Mouse (Mus musculus) thymus, postnatal 4 days (tissue): ENCODE measurements at regions not wholly inside any gene's neighbourhood (a gene's known extent, or its start where the extent isn't known, plus 50 kb on each side); places are given as distances from the start of the nearest gene placed in this dataset.
A peak's percentile ranks its signal among the peaks of the same experiment; 100 is the strongest.
"Not testable (repeated sequence)": the region's sequence is repeated elsewhere in the genome, so short reads cannot be mapped to it uniquely, and the experiment has no call there.

Experiments
- DNase-seq: peaks from one replicate; pipeline ENCODE4 v3.0.0; 2021

DNA sequence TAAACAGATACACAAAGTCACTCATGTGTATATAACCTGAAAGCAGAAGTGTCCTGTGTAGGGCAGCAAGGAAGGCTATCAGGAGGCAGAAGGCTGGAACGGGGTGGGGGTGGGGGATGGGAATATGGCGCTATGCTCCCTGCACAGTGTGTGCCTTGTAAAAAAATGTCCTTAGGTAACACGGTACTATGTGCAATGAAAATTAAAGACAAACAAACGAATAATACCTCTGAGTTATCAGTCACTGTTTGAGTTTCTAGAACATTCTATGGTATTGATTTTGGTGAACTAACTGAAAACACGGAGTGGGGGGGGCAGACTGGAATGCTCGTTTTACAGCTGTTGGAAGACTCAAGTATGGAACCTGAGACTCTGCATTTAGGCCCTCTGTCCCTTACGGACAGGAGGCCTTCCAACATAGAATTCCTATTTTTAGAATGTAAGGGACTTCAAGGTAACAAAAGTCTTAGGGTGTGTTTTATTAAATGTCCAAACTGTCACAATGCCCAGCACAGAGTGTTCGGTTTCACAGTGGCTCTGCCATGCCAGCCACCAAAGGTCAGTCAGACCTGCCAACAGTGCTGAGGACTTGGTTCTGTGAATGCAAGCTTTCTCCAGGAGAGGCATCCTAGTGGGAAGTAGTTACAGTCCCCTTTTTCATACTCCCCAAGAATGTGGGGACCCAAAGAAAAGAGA is 240.6 kb downstream of the Ano6 start:
- no peak for DNase-seq

DNA sequence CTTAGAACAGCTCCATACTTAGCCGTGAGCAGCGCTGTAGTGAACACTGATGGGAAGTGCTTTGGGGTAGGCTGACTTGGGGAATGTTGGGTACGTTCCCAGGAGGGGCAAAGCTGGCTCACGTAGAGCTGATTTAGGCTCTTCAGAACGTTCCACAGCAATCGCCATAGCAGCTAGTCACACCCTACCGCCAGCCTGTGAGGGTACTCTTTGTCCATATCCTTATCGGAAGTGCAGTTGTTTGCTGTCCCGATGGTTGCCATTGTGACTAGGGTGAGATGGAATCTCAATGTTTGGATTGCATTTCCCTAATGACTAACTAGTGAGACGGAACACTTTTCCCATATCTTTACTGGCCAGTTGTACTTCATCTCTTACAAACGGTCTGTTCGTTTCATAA is 244.6 kb downstream of the Ano6 start:
- no peak for DNase-seq

DNA sequence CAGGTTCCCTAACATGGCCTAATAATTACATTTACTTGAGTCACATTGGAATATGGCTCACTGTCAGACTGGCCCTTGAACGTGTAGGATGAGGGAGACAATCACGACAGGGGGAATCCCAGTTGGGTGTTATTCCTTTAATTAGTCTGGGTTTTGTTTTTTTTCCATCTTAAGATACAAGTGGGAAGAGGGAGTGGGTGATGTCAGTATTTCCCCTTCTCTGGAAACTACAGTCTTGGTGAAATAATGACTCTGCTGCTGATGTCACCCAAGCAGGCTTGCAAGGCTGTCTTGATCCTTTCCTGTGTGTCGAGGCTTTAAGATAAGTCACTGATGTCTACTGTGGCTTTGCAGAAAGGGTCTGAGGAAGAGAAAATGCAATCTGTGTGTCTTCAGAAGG is 241.8 kb upstream of the Arid2 start:
- no peak for DNase-seq

DNA sequence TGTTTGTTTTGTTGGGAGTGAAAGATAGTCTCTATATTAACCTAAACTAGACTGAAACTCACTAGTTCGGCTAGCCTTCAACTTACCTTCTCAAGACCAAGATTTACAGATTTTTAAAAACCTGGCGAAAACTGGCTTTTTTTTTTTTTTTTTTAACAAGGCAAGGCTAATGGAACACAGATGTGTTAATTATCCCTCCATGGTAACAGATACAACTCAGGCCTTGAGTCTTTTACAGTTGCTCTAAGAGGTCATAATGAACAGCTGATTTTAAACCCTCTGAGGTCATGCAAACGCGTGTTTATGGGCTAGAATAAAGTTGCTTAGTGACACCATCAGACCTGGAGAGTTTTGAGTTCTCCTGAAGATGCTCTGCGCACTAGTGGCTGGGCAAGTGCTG is 240.7 kb upstream of the Arid2 start:
- DNase-seq: no peak

DNA sequence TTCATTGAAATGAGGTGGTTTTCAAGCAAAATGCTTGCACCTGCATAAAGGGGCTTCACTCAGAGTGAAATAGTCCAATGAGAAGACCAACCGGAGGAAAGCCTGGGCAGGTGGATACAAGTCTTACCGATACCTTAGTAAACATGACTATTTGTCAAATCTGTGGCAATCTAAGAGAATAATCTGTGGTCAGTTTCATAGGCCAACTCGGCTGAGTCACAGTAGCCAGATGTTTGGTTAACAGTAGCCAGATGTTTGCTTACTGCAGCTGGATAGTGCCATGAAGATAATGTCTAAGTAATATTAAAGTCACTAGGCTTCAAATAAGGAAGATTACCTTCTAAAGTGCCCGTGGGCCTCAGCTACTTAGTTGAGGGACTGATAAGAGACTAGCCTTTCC is 236.9 kb upstream of the Arid2 start:
- no peak for DNase-seq

DNA sequence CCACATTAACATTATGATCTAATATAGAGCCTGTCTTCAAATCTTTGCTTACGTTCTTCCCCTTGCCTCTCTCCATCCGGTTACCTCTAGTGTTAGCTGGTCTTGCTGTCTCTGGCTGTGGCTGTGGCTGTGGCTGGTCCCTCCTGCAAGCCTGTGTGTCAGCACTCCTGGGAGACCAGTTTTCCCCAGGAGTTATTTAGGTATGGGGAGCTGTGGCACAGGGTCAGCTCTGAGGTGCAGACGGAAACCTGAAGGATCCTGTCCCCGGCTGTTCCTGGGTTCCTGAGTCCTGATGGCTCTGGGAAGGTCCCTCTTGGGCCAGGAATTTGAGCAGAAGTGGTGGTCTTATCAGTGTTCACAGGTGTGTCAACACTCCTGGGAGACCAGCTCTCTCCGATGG is 234.7 kb upstream of the Arid2 start:
- DNase-seq: no peak

DNA sequence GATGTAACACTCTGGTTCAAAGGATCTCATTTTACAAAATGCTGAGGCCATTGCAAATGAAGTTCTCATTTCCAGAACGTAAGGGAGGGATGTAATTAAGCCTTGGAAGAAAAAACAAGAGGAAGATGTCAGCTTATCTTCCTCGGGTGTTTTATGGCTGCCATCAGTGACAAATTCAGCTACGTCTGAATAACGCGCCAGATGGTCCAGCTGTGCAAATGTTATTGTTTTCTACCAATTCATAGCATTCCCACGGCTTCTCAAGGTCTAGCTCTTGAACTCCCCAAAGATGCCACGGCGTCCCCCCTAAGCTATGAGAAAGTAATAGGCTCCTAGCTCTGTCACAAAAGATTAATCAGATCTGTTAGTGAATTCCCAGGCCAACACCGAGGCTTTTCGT is 232.0 kb upstream of the Arid2 start:
- DNase-seq: no peak

DNA sequence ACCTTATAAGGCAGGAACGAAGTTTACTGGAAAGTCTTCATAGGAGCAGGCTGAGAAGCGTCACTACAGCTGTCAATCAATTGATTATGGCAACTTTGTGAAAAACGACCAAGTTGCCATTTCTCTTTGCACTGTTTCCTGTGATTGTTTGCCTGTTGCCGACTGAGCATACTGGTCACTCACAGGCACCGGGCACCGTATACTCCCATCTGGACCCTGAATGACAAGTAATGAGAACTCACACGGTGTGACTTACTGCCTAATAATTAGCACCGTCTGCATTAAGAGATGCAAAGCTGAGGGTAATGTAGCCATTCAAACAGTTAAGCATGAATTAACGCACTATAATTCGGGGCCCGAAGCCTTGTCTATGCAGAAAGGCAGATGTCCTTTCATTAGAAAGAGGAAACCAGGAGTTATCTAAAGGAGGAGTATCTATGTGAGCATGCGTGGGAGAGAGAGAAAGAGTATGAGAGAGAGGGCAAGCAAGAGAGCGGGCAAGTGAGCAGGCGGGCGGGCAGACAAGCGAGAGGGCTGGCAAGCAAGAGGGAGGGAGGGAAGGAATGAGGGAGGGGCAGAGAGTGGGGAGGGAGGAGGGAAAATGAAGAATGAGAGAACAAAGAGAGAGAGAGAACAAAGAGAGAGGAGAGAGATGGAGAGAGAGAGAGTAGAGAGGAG is 231.4 kb upstream of the Arid2 start:
- DNase-seq: no peak

DNA sequence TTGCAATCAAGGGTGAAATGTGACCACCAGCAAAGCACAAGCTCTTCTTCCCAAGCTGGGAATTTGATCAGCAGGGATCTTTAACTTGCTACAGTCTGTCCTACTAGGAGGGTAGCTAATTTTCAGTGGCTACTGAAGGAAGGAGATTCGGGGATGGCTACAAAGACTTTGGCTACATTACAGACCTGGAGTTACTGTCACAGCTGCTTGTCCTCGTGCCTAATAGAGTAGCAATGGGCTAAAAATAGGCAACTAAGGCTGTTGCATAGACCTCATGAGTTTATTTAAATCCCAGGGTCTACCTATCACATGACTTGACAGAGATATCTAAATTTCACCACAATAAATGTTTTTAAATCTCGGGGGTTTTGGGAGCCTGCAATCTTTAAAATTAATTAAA is 227.7 kb upstream of the Arid2 start:
- no peak for DNase-seq

DNA sequence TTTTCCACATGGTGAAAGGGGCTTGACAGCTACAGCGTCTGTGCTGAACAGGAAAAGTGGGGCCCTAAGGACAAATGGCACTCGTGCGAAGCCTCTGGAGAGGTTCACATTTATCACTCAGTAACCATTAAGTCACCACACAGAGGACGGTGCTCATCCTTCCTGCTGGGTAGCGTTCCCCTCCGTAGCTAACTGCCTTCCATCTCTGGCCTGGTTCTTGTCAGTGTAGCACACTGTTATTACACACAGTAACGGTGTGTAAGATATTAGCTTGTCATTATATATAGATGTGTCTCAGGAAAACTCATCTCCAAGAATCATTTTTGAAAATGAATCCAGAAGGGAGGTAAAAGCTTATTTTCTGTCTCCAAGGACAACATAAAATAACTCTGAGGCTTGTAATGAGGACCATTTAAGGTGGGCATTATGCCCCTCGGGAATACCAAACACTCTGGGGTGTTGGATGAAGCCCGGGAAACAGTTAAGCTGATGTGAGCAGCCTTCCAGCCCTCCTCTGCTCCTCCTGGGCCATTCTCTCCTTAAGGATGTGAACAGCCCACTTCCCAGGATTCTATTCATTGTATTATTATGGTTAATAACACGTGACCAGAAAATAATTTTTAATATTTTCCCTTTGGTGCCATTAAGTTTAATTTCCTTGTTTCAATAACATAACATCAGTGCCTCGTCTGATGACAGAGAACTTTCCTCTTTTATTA is 222.7 kb upstream of the Arid2 start:
- no peak for DNase-seq

DNA sequence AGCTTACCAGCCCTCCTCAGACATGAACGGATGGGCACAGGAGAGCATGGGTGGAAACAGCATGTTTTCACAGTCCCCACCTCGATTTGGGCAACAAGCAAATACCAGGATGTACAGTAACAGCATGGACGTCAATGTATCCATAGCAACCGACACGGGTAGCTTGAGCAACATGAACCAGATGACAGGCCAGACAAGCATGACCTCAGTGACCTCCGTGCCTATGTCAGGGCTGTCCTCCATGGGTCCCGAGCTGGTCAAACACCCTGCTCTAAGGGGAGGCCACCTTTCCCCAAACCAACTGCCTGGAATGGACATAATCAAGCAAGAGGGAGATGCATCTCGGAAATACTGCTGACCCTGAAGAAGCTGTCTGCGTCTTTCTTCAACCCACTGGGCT is 211.7 kb upstream of the Arid2 start:
- no peak for DNase-seq

DNA sequence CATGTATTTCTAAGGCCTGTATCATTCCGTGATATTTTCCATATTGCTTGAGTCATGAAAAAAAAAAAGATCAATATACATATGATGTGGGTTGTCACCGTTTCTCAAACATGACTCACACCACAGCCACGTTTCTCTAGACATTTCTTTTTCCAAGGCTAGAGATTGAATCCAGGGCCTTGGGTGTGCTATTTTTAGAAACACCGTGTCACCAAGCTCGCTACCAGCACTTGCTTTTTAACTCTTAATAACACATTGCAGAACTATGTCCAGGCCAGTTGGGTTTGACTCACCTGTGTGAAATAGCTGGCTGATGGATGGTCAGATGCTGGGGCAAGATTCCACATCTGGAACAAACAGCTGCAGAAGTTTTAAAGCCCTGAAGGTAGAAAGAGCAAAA is 209.6 kb upstream of the Arid2 start:
- no peak for DNase-seq

DNA sequence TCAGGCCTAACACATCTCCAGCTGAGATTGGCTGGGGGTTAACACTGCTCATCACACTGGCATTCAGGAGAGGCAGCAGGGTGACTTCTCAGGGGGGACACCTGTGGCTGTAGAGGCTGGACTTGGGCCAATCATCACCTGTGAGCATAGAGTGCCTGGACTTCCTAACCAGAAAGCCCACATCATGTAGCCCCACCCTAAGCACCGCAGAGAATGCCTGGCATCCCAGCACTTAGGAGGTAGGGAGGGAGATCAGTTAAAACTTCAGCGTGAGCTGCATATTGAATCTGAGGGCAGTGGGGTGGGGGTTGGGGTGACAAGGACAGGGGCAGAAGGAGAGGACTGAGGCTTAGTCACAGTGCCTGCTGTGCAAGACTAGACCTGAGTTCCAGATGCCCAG is 208.7 kb upstream of the Arid2 start:
- no peak for DNase-seq

DNA sequence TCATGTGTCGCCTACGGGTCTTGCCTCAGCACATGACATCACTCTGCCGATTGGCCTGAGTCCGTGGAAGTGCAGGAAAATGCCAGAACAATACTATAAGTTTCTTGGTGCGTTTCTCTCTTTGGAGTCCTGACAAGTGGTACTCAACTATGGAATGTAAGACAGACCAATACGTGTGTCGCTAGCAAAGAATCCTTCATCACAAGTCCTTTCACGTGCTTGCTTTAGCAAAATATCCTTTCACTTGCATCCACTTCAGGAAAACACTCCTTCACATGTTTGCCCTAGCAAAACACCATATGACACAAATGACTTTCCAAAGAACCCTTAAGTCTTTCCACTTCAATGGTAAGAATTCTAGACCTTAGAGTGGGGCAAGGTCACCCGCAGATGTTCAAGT is 197.6 kb upstream of the Arid2 start:
- no peak for DNase-seq

DNA sequence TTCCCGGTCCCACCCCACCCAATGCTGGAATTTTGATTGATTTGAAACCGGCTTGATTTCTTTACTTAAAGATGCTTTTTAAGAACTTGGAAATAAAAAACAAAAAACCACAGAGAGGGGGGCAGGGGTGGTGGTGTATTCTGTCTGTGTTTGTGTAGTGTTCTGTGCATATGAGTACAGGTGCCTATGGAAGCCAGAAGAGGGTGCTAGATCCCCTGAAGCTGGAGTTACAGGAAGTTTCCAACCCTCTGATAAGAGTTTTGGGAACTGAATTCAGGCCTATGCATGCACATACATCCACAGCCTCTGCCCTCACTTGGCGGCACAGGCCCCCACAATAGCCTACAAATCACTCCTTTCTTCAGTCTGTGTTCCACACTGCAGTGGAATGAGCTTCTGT is 190.9 kb upstream of the Arid2 start:
- DNase-seq: peak; percentile 18

DNA sequence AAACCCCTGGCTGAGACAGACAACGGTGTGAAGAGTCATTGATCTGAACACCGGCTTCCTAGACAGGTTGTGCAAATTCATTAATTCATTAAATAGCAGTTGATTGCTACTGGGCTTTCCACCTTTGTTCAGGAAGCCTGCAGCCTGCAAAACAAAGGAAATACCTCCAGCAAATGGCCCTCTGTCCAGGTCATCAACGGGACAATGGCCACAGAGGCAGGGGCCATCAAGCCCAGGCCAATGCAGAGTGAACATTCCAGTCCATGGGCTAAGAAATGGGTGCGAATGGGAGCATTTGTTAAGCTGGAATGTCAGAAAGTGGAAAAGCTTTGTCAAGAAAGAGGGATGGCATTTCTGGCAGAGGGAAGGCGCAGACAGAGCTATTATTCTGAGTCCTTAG is 188.5 kb upstream of the Arid2 start:
- DNase-seq: no peak

DNA sequence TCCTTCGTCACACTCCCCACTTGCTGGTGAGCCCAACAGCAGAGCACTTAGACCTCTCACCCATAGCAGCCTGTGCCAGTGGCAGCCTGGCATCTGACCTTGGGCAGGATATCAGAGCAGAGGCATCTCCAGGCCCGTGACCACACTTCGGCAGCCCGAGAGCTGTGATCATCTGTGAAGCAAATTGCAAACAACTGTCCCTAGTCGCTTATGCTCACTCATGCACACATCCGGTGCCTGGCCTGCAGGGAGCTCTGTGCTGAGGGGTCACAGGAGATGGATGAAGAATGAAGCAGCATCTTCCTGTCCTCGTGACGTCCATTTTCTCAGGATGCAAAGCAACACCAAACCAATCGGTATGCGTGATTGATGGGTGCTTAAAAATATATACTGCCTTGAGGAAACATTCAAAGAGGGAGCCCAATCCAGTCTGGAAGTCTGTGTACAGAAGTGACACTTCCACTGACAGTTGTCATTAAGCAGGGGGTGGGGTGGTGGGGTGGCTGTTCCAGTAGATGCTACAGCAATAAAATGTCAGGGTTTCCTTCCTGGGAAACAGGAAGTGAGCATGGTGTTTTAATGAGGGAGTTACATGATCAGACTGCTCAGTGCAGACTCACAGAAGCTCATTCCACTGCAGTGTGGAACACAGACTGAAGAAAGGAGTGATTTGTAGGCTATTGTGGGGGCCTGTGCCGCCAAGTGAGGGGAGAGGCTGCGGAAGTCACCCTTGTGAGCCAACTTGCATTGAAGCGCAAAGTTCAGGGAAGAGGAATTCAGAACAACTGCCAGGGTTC is 187.3 kb upstream of the Arid2 start:
- not testable (repeated sequence) for DNase-seq

DNA sequence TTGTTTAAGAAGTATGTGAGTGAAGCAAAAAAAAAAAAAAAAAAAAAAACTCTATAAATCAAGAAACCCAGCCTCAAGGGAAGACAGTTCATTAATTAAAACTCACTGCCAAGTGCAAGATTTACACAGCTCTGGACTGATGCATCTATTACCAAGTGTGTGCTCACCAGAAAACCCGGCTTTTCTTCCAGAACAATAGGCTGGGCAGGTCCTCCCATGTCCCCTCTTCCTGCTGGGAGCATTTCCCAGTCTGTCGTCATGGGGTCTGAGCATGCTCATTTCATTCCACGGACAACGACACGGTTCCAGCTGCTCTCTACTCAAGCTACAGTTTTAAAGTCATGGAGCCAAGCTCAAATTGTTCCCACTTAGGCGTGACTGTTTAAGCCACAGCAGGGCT is 183.6 kb upstream of the Arid2 start:
- DNase-seq: no peak

DNA sequence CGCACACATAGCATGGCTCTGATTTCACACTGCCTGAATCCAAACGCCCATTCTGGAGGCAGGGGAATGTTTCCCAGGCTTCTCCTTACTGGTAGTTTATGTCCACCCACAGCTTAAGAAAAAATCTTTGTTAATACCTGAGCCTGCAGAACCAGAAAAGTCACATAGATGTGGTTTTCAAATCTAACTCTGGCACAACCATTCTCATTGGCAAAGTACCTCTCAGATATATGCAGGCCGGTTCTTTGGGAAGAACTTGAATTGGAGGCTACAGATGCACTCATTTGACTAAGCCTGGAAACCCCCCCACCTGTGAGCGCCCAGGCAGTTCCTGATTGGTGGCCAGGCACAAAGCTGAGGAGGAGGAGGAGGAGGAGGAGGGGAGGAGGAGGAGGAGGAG is 179.8 kb upstream of the Arid2 start:
- no peak for DNase-seq

DNA sequence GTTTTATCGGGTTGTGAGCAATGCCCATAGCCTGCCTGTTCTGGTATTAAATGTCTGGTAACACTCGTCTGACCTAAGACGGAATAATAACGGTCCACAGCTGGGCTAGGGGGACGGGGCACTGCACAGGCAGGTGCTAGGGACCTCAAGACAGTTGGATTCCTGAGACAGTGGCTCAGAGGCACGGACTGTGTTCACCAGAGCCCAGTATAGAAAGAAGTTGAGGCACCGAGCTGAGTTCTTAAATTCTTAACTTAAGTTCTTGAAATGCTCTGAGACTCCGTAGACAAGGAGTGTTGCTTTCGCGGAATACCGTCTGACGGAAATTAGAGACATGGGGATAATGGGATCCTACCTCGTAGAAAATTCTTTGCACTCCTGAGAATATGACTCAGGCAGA is 174.2 kb upstream of the Arid2 start:
- no peak for DNase-seq

DNA sequence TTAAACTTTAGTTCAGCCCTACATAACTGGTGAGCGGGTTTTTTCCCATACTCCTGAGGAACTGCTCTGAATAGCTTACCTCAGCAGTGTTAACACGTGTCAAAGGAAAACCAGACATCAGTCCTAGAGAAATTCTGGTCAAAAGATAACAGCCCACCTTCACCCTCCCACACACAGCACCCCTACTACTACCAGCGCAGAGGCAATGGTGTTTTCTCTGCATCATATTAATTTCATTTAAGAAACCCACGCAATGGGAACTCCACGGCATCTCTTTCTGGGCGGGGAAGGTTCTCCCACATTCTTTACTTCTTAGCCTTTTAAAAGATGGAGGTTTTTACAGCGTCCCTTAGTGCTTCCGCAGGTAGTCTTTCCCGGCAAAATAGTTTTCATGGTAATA is 172.7 kb upstream of the Arid2 start:
- DNase-seq: no peak

DNA sequence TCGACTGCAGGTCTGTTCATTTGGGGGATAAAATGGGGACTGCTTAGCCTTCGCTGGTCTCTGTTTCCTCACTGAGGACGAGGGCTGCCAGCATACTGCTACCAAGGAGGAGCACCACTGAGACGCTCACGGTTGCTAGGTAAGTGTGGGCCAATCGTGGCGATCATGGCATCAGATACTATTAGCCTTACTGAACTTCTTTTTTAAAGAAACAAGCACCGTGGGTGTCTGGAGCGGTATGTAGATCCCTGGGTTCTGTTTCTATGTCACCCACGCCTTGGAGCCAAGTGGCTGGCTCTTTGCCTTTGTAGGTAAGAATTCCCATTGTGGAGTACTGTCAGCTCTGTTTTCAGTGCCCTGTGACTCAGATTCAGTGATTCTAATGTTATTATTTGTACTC is 172.1 kb upstream of the Arid2 start:
- no peak for DNase-seq

DNA sequence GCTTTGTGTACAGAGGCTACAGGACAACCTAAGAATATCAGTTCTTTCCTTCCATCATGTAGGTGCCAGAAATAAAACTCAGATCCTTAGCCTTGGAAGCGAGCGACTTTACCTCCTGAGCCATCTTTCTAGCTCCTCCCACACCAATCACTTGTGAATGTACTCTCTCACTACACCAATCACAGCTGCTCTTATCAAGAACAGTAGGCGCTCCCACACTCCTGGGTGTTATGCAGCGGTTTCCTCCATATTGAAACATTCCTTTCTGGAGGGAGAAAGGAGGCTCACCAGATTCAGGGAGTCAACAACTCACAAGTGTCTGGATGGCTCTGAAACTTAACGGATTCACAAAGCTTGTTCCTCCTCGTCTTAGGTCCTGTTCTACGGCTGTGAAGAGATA is 168.1 kb upstream of the Arid2 start:
- no peak for DNase-seq

DNA sequence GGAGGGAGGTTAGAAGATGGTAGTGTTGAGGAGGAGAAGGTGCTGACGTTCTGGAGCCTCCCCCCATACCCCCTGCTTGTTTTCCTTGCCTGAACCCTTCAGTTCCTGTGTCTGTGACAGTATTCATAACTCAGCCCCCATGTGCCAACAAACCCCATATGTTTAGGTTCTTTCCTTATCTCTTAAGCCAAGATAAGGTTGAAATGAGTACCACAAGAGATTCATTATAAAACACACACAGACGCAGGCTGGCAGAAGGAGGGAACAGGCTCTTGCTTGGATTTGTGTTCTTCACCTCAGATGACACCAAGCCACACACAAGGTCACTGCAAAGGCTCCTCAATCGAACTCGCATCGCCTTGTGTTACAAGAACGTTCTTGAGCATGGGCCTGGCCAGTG is 162.9 kb upstream of the Arid2 start:
- DNase-seq: no peak
